Mouse (Mus musculus) myocyte (in vitro differentiated cells): Measurements from ENCODE around the gene Suds3.

Experiments used
- MAX ChIP-seq: IDR thresholded peaks from one replicate; pipeline ENCODE4 v1.6.1; 2011; ENCODE audit warnings: low read depth, mild to moderate bottlenecking, control low read depth
- POLR2A ChIP-seq: IDR thresholded peaks from one replicate; pipeline ENCODE4 v1.6.1; 2011; ENCODE audit warnings: low read depth, mild to moderate bottlenecking, control low read depth, moderate library complexity; ENCODE audit not compliant: insufficient read length
- POLR2AphosphoS2 ChIP-seq: IDR thresholded peaks from one replicate; pipeline ENCODE4 v1.6.1; 2011; ENCODE audit warnings: low read depth, control low read depth; ENCODE audit not compliant: insufficient read length
- USF1 ChIP-seq: IDR thresholded peaks from one replicate; pipeline ENCODE4 v1.6.1; 2011; ENCODE audit warnings: low read depth, mild to moderate bottlenecking, control low read depth, moderate library complexity

- no peak for TF ChIP-seq POLR2A
- TF ChIP-seq POLR2AphosphoS2: no peak
- no peak for TF ChIP-seq USF1
- TF ChIP-seq MAX: no peak
These were observed 19.1 kb upstream of the Suds3 start for GRCm38 (mm10) chr5:117134889-117135456.
